Mouse (Mus musculus) spleen, adult 12 weeks (tissue): ENCODE data around the gene 4930404N11Rik.

Experiments
- DNase-seq: peaks from one replicate; pipeline ENCODE4 v3.0.0; 2022; ENCODE audit warnings: low spot score

Gene 4930404N11Rik

GRCm38 (mm10) chr10:81354738-81355477 lies 10.7 kb downstream of the 4930404N11Rik start:
- no peak for DNase-seq

GRCm38 (mm10) chr10:81351678-81352291 lies 13.8 kb downstream of the 4930404N11Rik start:
- peak; percentile 66 for DNase-seq

GRCm38 (mm10) chr10:81350351-81351063 lies 15.1 kb downstream of the 4930404N11Rik start, which contains the start of gene Hmg20b:
Hmg20b (minus strand) TSS chr10:81350480.
- DNase-seq, result peak; percentile 97

- DNase-seq, result no peak
Observed at GRCm38 (mm10) chr10:81349961-81350350, 15.7 kb downstream of the 4930404N11Rik start.

GRCm38 (mm10) chr10:81349146-81349545 lies 16.5 kb downstream of the 4930404N11Rik start:
- DNase-seq, result no peak

- no peak for DNase-seq
Observed at GRCm38 (mm10) chr10:81346453-81347067, 19.1 kb downstream of the 4930404N11Rik start.

- no peak for DNase-seq
Observed at GRCm38 (mm10) chr10:81345162-81345534, 20.5 kb downstream of the 4930404N11Rik start.

GRCm38 (mm10) chr10:81344421-81345161 lies 21.0 kb downstream of the 4930404N11Rik start:
- DNase-seq, result no peak

- DNase-seq, result no peak
Observed at GRCm38 (mm10) chr10:81342686-81343505, 22.7 kb downstream of the 4930404N11Rik start, which contains the start of gene Gipc3. Gipc3 (minus strand) TSS chr10:81343266.

- no peak for DNase-seq
Observed at GRCm38 (mm10) chr10:81341333-81341949, 24.2 kb downstream of the 4930404N11Rik start.

- no peak for DNase-seq
Observed at GRCm38 (mm10) chr10:81340551-81341332, 24.9 kb downstream of the 4930404N11Rik start.

- no peak for DNase-seq
Observed at GRCm38 (mm10) chr10:81336558-81336957, 29.1 kb downstream of the 4930404N11Rik start.

GRCm38 (mm10) chr10:81335393-81336340 lies 29.9 kb downstream of the 4930404N11Rik start:
- no peak for DNase-seq

- no peak for DNase-seq
Observed at GRCm38 (mm10) chr10:81334324-81334723, 31.3 kb downstream of the 4930404N11Rik start.

- no peak for DNase-seq
Observed at GRCm38 (mm10) chr10:81332277-81332676, 33.3 kb downstream of the 4930404N11Rik start.

GRCm38 (mm10) chr10:81330007-81330406 lies 35.6 kb downstream of the 4930404N11Rik start:
- DNase-seq, result no peak

- no peak for DNase-seq
Observed at GRCm38 (mm10) chr10:81329194-81329975, 36.2 kb downstream of the 4930404N11Rik start.
